Mouse (Mus musculus): Measurements from ENCODE around the gene Nanos3.
A peak's percentile ranks its signal among the peaks of the same experiment; 100 is the strongest.

Nanos3 gene

GRCm38 (mm10) chr8:84127202-84127901 is 57.7 kb downstream of the Nanos3 start:
- DNase-seq (ENCODE audit: low spot score) = no peak

- DNase-seq (ENCODE audit: low spot score) = no peak
Measured at GRCm38 (mm10) chr8:84126742-84127141, 58.3 kb downstream of the Nanos3 start.

GRCm38 (mm10) chr8:84125656-84126055 is 59.4 kb downstream of the Nanos3 start, which contains the start of gene Podnl1:
Gene Podnl1 (plus strand): TSS chr8:84125989.
- DNase-seq (ENCODE audit: low spot score) = peak; percentile 69

Data from MN1 (cell line).